Mouse (Mus musculus): ENCODE data around the gene Rassf4.

GRCm38 (mm10) chr6:116718361-116718760, 44.6 kb upstream of the Rassf4 start:
- TF ChIP-seq GATA1 (IDR thresholded peaks at IDR 0.05; ENCODE audit: low read length), result no peak
- TF ChIP-seq TAL1 (IDR thresholded peaks at IDR 0.05; ENCODE audit: low read length), result no peak

All from erythroblast, embryonic 14.5 days (primary cell).